Mouse (Mus musculus) hindbrain, embryonic 12.5 days (tissue): ENCODE measurements at regions not wholly inside any gene's neighbourhood (a gene's known extent, or its start where the extent isn't known, plus 50 kb on each side); places are given as distances from the start of the nearest gene placed in this dataset.

Source experiments
- ATAC-seq: fragments of 200-750 bp; cut with Nextera tagmentation; 2 replicates; pipeline ENCODE4 v1.8.0; 2017; ENCODE audit warnings: moderate TSS enrichment; ENCODE audit not compliant: low FRiP score
- H3K27ac ChIP-seq: fragments of 300-500 bp; sonication (generic); 2 replicates; pipeline ENCODE4 v1.5.1; 2016; ENCODE audit warnings: mild to moderate bottlenecking
- H3K27me3 ChIP-seq: fragments of 300-500 bp; sonication (generic); 2 replicates; pipeline ENCODE4 v1.6.1; 2016; ENCODE audit warnings: mild to moderate bottlenecking
- H3K36me3 ChIP-seq: fragments of 300-500 bp; sonication (generic); 2 replicates; pipeline ENCODE4 v1.6.1; 2016; ENCODE audit warnings: mild to moderate bottlenecking
- H3K4me1 ChIP-seq: fragments of 300-500 bp; sonication (generic); 2 replicates; pipeline ENCODE4 v1.6.1; 2016
- H3K4me2 ChIP-seq: fragments of 300-500 bp; sonication (generic); replicated peaks from 2 replicates; pipeline ENCODE4 v1.6.1; 2016; ENCODE audit warnings: mild to moderate bottlenecking
- H3K4me3 ChIP-seq: fragments of 300-500 bp; sonication (generic); 2 replicates; pipeline ENCODE4 v1.5.1; 2016; ENCODE audit warnings: mild to moderate bottlenecking
- H3K9ac ChIP-seq: fragments of 300-500 bp; sonication (generic); 2 replicates; pipeline ENCODE4 v1.6.1; 2016; ENCODE audit warnings: mild to moderate bottlenecking, moderate library complexity
- H3K9me3 ChIP-seq: fragments of 300-500 bp; sonication (generic); replicated peaks from 2 replicates; pipeline ENCODE4 v1.6.1; 2016; ENCODE audit warnings: mild to moderate bottlenecking
- WGBS: fragments of 180-500 bp; shearing (Covaris S2); methylation state at CpG from one replicate; pipeline ENCODE4 v1.1.7; 2016; 5-methylcytosine and 5-hydroxymethylcytosine counted together

GRCm38 (mm10) chr8:115432396-115433040 lies 275.1 kb downstream of the Maf start:
- 77% methylated on average over 5 of the region's 5 CpGs for WGBS
- H3K27ac ChIP-seq, result no peak overlapping the region
- no peak overlapping the region for H3K9ac ChIP-seq
- no peak overlapping the region for H3K4me3 ChIP-seq
- H3K36me3 ChIP-seq, result no peaks in the 10 kb centered on the region
- no peak overlapping the region for H3K4me2 ChIP-seq
- ATAC-seq, result no peak
- H3K27me3 ChIP-seq, result peaks cover 5% of the 10 kb centered on the region
- H3K9me3 ChIP-seq, result no peaks in the 10 kb centered on the region
- H3K4me1 ChIP-seq, result peaks cover 6% of the 10 kb centered on the region; the same call in 1 of the 2 replicates

- no peak overlapping the region for H3K9ac ChIP-seq
- peaks cover 5% of the 10 kb centered on the region for H3K27me3 ChIP-seq
- no peak overlapping the region for H3K27ac ChIP-seq
- no peaks in the 10 kb centered on the region for H3K36me3 ChIP-seq
- H3K9me3 ChIP-seq, result no peaks in the 10 kb centered on the region
- ATAC-seq, result no peak
- no peak overlapping the region for H3K4me3 ChIP-seq
- 50% methylated on average over 3 of the region's 3 CpGs for WGBS
- H3K4me2 ChIP-seq, result no peak overlapping the region
- peaks cover 8% of the 10 kb centered on the region; the same call in 1 of the 2 replicates for H3K4me1 ChIP-seq
These were observed 276.8 kb downstream of the Maf start for GRCm38 (mm10) chr8:115430793-115431192.

GRCm38 (mm10) chr8:115429291-115429883 lies 278.2 kb downstream of the Maf start:
- H3K9me3 ChIP-seq, result no peaks in the 10 kb centered on the region
- no peak for ATAC-seq
- peaks cover 12% of the 10 kb centered on the region for H3K27me3 ChIP-seq
- no peak overlapping the region for H3K9ac ChIP-seq
- H3K4me1 ChIP-seq, result peaks cover 10% of the 10 kb centered on the region; the same call in 1 of the 2 replicates
- no peak overlapping the region for H3K27ac ChIP-seq
- H3K4me2 ChIP-seq, result no peak overlapping the region
- H3K36me3 ChIP-seq, result no peaks in the 10 kb centered on the region
- H3K4me3 ChIP-seq, result no peak overlapping the region
- 76% methylated on average over 3 of the region's 3 CpGs for WGBS

- peaks cover 12% of the 10 kb centered on the region for H3K27me3 ChIP-seq
- no peak overlapping the region for H3K4me2 ChIP-seq
- no peaks in the 10 kb centered on the region for H3K9me3 ChIP-seq
- no peak for ATAC-seq
- H3K4me1 ChIP-seq, result peaks cover 10% of the 10 kb centered on the region; the same call in 1 of the 2 replicates
- WGBS, result 78% methylated on average over 15 of the region's 15 CpGs
- no peak overlapping the region for H3K4me3 ChIP-seq
- H3K9ac ChIP-seq, result no peak overlapping the region
- no peaks in the 10 kb centered on the region for H3K36me3 ChIP-seq
- no peak overlapping the region for H3K27ac ChIP-seq
These were observed 278.9 kb downstream of the Maf start for GRCm38 (mm10) chr8:115428528-115429290.

- Histone ChIP-seq H3K27ac (no peak overlapping the region), H3K4me1 (peaks cover 10% of the 10 kb centered on the region; the same call in 1 of the 2 replicates), H3K4me2 (no peak overlapping the region), H3K4me3 (no peak overlapping the region), H3K27me3 (peaks cover 12% of the 10 kb centered on the region), H3K9me3 (no peaks in the 10 kb centered on the region), H3K9ac (no peak overlapping the region), H3K36me3 (no peaks in the 10 kb centered on the region)
- ATAC-seq, result no peak
- WGBS, result 81% methylated on average over 2 of the region's 2 CpGs
These were observed 279.6 kb downstream of the Maf start for GRCm38 (mm10) chr8:115428022-115428421.

- Histone ChIP-seq H3K4me1 (peaks cover 10% of the 10 kb centered on the region; the same call in 1 of the 2 replicates), H3K9me3 (no peaks in the 10 kb centered on the region), H3K27me3 (peaks cover 12% of the 10 kb centered on the region), H3K27ac (no peak overlapping the region), H3K36me3 (no peaks in the 10 kb centered on the region), H3K9ac (no peak overlapping the region), H3K4me3 (no peak overlapping the region), H3K4me2 (no peak overlapping the region)
- ATAC-seq, result no peak
- WGBS, result 61% methylated on average over 3 of the region's 3 CpGs
These were observed 280.1 kb downstream of the Maf start for GRCm38 (mm10) chr8:115427490-115427889.

GRCm38 (mm10) chr8:115426543-115426942 lies 281.1 kb downstream of the Maf start:
- Histone ChIP-seq H3K9me3 (no peaks in the 10 kb centered on the region), H3K27me3 (peaks cover 15% of the 10 kb centered on the region), H3K27ac (no peak overlapping the region), H3K4me2 (no peak overlapping the region), H3K36me3 (no peaks in the 10 kb centered on the region), H3K4me3 (no peak overlapping the region), H3K4me1 (peaks cover 10% of the 10 kb centered on the region; the same call in 1 of the 2 replicates), H3K9ac (no peak overlapping the region)
- 85% methylated on average over 3 of the region's 3 CpGs for WGBS
- ATAC-seq, result no peak

GRCm38 (mm10) chr8:115425360-115425759 lies 282.2 kb downstream of the Maf start:
- no peak overlapping the region for H3K4me2 ChIP-seq
- H3K27ac ChIP-seq, result no peak overlapping the region
- H3K4me1 ChIP-seq, result peaks cover 10% of the 10 kb centered on the region; the same call in 1 of the 2 replicates
- no peaks in the 10 kb centered on the region for H3K9me3 ChIP-seq
- peaks cover 15% of the 10 kb centered on the region; the same call in 1 of the 2 replicates for H3K27me3 ChIP-seq
- 57% methylated on average over 2 of the region's 2 CpGs for WGBS
- ATAC-seq, result no peak
- H3K36me3 ChIP-seq, result no peaks in the 10 kb centered on the region
- no peak overlapping the region for H3K9ac ChIP-seq
- H3K4me3 ChIP-seq, result no peak overlapping the region

GRCm38 (mm10) chr8:115423682-115424081 lies 283.9 kb downstream of the Maf start:
- Histone ChIP-seq H3K27me3 (peaks cover 15% of the 10 kb centered on the region; the same call in 1 of the 2 replicates), H3K4me3 (no peak overlapping the region), H3K9ac (no peak overlapping the region), H3K4me2 (no peak overlapping the region), H3K4me1 (peaks cover 8% of the 10 kb centered on the region; the same call in 1 of the 2 replicates), H3K36me3 (no peaks in the 10 kb centered on the region), H3K9me3 (no peaks in the 10 kb centered on the region), H3K27ac (no peak overlapping the region)
- no peak for ATAC-seq
- WGBS, result 88% methylated on average over 2 of the region's 2 CpGs

GRCm38 (mm10) chr8:115423056-115423455 lies 284.5 kb downstream of the Maf start:
- Histone ChIP-seq H3K4me1 (0 out of 2 replicates have a peak, but pooled peaks cover 4% of the 10 kb centered on the region), H3K4me2 (no peak overlapping the region), H3K27ac (no peak overlapping the region), H3K4me3 (no peak overlapping the region), H3K27me3 (peaks cover 10% of the 10 kb centered on the region; the same call in 1 of the 2 replicates), H3K9ac (no peak overlapping the region), H3K36me3 (no peaks in the 10 kb centered on the region), H3K9me3 (no peaks in the 10 kb centered on the region)
- WGBS, result 86% methylated on average over 5 of the region's 5 CpGs
- ATAC-seq, result no peak

- WGBS, result 84% methylated on average over 3 of the region's 3 CpGs
- no peak overlapping the region for H3K27ac ChIP-seq
- H3K4me3 ChIP-seq, result no peak overlapping the region
- H3K9me3 ChIP-seq, result no peaks in the 10 kb centered on the region
- no peaks in the 10 kb centered on the region for H3K36me3 ChIP-seq
- H3K4me1 ChIP-seq, result 0 out of 2 replicates have a peak, but pooled peaks cover under 1% of the 10 kb centered on the region
- no peak for ATAC-seq
- no peak overlapping the region for H3K9ac ChIP-seq
- H3K27me3 ChIP-seq, result peaks cover 12% of the 10 kb centered on the region; the same call in 1 of the 2 replicates
- no peak overlapping the region for H3K4me2 ChIP-seq
These were observed 287.1 kb downstream of the Maf start for GRCm38 (mm10) chr8:115420536-115420935.

GRCm38 (mm10) chr8:115420131-115420530 lies 287.5 kb downstream of the Maf start:
- WGBS, result 50% methylated on average over 6 of the region's 6 CpGs

More at GRCm38 (mm10) chr8:115420131-115420530, 287.5 kb downstream of the Maf start:
- H3K9me3 ChIP-seq, result no peaks in the 10 kb centered on the region
- no peaks in the 10 kb centered on the region for H3K4me1 ChIP-seq
- H3K36me3 ChIP-seq, result no peaks in the 10 kb centered on the region
- no peak overlapping the region for H3K27ac ChIP-seq
- ATAC-seq, result no peak
- no peak overlapping the region for H3K9ac ChIP-seq
- H3K4me2 ChIP-seq, result no peak overlapping the region
- peaks cover 12% of the 10 kb centered on the region; the same call in 1 of the 2 replicates for H3K27me3 ChIP-seq
- H3K4me3 ChIP-seq, result no peak overlapping the region
